Mouse (Mus musculus): ENCODE measurements at regions not wholly inside any gene's neighbourhood (a gene's known extent, or its start where the extent isn't known, plus 50 kb on each side); places are given as distances from the start of the nearest gene placed in this dataset.
"Not testable (repeated sequence)": the region's sequence is repeated elsewhere in the genome, so short reads cannot be mapped to it uniquely, and the experiment has no call there.

DNA sequence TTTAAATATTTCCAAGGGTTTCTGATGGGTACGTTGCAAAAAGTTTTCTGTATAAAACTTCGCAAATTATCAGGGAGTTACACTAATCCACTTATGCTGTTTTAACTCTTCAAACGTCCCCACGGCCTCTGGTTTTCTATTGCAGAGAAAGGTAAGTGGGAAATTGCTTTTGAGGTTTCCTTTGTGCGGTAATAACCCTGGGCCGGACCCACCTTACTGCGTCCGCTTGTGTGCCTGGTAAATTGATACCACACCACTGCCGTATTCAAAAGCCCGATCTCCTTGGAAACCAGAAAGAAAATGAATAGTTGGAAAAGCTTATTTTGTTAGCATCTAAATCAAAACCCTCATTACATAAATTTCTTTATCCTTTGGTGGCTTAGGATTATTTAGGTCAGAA is 167.0 kb upstream of the Kit start:
- 29% methylated on average over 10 of the region's 10 CpGs for WGBS
- Histone ChIP-seq H3K4me3 (replicated peaks) (no peak overlapping the region), H3K27ac (replicated peaks) (no peak overlapping the region), H3K9ac (no peak overlapping the region), H3K4me2 (replicated peaks) (no peak overlapping the region), H3K27me3 (no peaks in the 10 kb centered on the region), H3K36me3 (no peaks in the 10 kb centered on the region), H3K4me1 (peaks cover 28% of the 10 kb centered on the region), H3K9me3 (replicated peaks) (no peaks in the 10 kb centered on the region)
- no peak for ATAC-seq (ENCODE audit: insufficient number of reproducible peaks, low FRiP score, low TSS enrichment, low read depth)

DNA sequence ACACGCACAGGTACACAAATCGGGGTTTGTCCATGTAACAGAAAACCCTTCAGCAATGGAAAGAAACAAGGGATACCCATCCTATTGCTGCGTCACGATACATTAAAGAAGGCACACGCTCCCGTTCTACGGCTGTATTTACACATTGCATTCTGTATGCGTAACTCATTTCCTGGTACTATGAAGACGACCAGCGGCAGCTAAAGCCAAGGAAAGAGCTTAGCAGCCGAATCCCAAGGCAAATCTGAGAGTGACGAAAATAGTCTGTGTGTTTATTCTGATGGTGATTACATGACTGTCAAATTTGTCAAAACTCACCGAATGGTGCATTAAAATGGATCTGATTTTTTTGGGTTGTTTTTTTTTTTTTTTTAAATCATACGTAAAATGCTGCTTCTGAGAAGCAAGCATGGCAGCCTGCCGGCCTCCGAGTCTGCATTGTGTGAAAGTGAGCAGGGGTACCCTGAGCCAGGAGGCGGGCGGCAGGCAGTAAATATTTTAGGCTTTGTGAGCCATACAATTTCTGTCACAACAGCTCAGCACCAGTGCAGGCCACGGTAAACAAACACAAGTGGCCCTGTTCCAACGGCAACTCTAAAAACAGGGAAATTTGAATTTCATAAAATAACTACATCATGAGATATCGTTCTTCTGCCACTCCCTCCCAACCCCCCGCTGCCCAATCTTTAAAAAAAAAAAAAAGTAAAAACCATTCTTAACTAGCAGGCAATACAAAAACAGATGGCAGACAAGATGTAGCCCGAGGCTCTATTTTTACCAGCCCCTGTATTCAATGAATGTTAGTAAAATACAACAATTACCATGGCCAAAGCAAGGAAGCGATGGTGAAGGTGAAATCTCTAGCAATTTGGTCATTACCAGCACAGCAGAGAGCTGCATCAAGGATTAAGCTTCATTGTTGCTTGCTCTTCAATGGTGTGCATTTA is 164.2 kb upstream of the Kit start:
- Histone ChIP-seq H3K4me3 (replicated peaks) (no peak overlapping the region), H3K9ac (no peak overlapping the region), H3K4me1 (peaks cover 3% of the 10 kb centered on the region), H3K27me3 (no peaks in the 10 kb centered on the region), H3K27ac (replicated peaks) (no peak overlapping the region), H3K9me3 (replicated peaks) (no peaks in the 10 kb centered on the region), H3K4me2 (replicated peaks) (no peak overlapping the region), H3K36me3 (no peaks in the 10 kb centered on the region)
- 74% methylated on average over 24 of the region's 24 CpGs for WGBS
- no peak for ATAC-seq (ENCODE audit: insufficient number of reproducible peaks, low FRiP score, low TSS enrichment, low read depth)

DNA sequence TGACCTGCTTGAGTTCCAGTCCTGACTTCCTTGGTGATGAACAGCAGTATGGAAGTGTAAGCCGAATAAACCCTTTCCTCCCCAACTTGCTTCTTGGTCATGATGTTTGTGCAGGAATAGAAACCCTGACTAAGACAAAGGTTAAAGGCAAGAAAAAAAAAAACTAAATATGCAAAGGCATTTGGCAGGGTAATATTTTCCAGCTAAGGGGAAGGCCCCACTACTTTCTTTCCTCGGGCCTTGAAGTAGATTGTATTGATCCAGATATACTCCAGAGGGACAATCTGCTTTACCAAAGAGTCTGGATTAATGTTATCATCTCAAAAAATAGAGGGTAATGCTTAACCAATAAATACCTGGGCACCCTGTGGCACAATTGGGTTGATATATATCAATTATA is 155.4 kb upstream of the Kit start:
- H3K36me3 ChIP-seq; H3K9me3 ChIP-seq (replicated peaks); H3K9ac ChIP-seq; H3K4me2 ChIP-seq (replicated peaks); ATAC-seq (ENCODE audit: insufficient number of reproducible peaks, low FRiP score, low TSS enrichment, low read depth); H3K27me3 ChIP-seq; H3K27ac ChIP-seq (replicated peaks); H3K4me1 ChIP-seq; H3K4me3 ChIP-seq (replicated peaks): not testable (repeated sequence)
- 85% methylated on average over 2 of the region's 2 CpGs for WGBS

DNA sequence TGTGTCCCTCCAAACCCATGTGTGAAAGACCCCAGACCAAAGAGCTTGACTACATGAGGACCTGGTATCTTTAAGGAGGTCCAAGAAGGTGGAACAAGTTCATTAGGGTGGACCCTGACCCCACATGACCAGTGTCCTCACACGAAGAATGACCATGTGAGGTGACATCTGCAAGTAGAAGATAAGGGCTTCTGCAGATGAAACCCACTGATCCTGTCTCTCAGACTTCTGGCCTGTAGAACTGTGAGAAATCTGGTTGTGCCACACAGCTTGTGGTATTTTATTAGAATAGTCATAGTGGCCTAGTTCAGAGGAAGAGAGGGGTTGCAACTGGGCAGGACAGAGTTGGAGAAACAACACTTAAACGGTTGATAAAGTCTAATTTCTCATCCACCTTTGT is 141.8 kb upstream of the Kit start:
- H3K4me1 ChIP-seq = no peaks in the 10 kb centered on the region
- no peak overlapping the region for H3K4me2 ChIP-seq (replicated peaks)
- 78% methylated on average over 2 of the region's 2 CpGs for WGBS
- no peaks in the 10 kb centered on the region for H3K9me3 ChIP-seq (replicated peaks)
- no peaks in the 10 kb centered on the region for H3K36me3 ChIP-seq
- no peak for ATAC-seq (ENCODE audit: insufficient number of reproducible peaks, low FRiP score, low TSS enrichment, low read depth)
- H3K4me3 ChIP-seq (replicated peaks) = no peak overlapping the region
- no peak overlapping the region for H3K27ac ChIP-seq (replicated peaks)
- no peaks in the 10 kb centered on the region for H3K27me3 ChIP-seq
- H3K9ac ChIP-seq = no peak overlapping the region

DNA sequence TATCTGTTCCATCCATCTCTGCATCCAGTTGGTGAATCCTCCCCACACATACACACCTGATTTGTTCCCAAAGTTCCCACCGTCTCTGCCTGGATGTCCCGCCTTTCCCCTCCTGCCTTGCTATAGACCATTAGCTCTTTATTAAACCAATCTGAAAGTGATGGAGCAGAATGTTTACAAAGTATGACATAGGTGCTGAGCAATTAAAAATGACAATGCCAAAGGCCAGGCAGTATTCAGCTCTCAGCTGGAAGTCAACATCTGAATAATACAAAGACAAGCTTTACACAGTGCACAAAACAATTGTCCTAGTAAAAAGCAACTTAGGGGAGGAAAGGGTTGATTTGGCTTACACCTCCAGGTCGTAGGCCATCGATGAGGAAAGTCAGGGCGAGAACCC is 136.8 kb upstream of the Kit start:
- no peak overlapping the region for H3K4me3 ChIP-seq (replicated peaks)
- no peaks in the 10 kb centered on the region for H3K9me3 ChIP-seq (replicated peaks)
- H3K9ac ChIP-seq = no peak overlapping the region
- WGBS = 78% methylated on average over 5 of the region's 5 CpGs
- no peaks in the 10 kb centered on the region for H3K4me1 ChIP-seq
- H3K4me2 ChIP-seq (replicated peaks) = no peak overlapping the region
- no peak overlapping the region for H3K27ac ChIP-seq (replicated peaks)
- no peaks in the 10 kb centered on the region for H3K36me3 ChIP-seq
- H3K27me3 ChIP-seq = no peaks in the 10 kb centered on the region
- no peak for ATAC-seq (ENCODE audit: insufficient number of reproducible peaks, low FRiP score, low TSS enrichment, low read depth)

DNA sequence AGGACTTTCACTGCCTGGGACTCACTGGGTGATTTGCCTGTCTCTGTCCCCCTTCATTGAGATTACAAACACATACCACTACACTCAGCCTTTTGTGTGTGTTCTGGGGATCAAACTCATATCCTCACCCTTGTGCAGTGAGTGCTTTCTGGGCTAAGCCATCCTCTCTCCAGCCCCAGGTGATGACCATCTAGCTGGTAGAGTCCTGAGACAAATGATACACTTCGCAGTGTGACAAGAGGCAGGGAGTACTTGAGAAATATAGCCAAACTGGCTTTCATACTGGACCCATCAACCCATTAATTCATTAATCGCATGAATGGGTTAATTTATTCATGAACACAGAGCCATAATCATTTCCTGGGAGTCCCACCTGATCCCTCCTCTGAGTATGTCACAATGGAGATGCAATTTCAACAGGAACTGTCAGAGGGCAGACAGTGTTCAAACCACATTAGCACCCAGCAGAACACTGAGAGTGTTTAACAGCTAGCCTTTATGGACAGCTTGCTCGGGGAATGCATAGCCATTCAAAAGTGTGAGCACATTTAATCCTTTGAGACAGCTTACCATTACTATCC is 130.6 kb upstream of the Kit start:
- Histone ChIP-seq H3K36me3 (no peaks in the 10 kb centered on the region), H3K27me3 (0 out of 2 replicates have a peak, but pooled peaks cover 1% of the 10 kb centered on the region), H3K9ac (no peak overlapping the region), H3K4me2 (replicated peaks) (no peak overlapping the region), H3K27ac (replicated peaks) (no peak overlapping the region), H3K4me1 (no peaks in the 10 kb centered on the region), H3K9me3 (replicated peaks) (no peaks in the 10 kb centered on the region), H3K4me3 (replicated peaks) (no peak overlapping the region)
- WGBS = 88% methylated on average over 3 of the region's 3 CpGs
- ATAC-seq (ENCODE audit: insufficient number of reproducible peaks, low FRiP score, low TSS enrichment, low read depth) = no peak

DNA sequence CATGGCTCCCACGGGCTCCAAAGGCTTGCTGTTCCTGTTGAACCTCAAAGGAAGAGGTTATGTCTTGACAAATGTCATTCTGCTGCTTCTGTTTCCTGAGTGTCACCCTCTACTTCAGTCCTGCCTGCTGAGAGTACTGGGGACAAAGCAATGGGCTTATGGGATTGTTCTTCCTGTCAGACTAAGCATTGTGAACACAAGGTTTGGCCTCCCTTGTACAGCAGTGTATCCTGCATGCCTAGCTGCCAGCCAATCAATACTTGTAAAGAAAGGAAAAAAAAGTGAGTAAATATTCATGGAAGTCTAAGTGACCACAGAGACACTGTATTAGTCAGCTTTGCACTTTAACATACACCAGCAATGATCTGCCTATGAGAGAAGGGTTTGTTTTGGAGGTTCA is 128.3 kb upstream of the Kit start:
- 74% methylated on average over 1 of the region's 1 CpGs for WGBS
- Histone ChIP-seq H3K36me3 (no peaks in the 10 kb centered on the region), H3K27me3 (0 out of 2 replicates have a peak, but pooled peaks cover 2% of the 10 kb centered on the region), H3K4me3 (replicated peaks) (no peak overlapping the region), H3K4me1 (peaks cover 5% of the 10 kb centered on the region), H3K9me3 (replicated peaks) (no peaks in the 10 kb centered on the region), H3K4me2 (replicated peaks) (no peak overlapping the region), H3K9ac (no peak overlapping the region), H3K27ac (replicated peaks) (no peak overlapping the region)
- ATAC-seq (ENCODE audit: insufficient number of reproducible peaks, low FRiP score, low TSS enrichment, low read depth) = no peak

DNA sequence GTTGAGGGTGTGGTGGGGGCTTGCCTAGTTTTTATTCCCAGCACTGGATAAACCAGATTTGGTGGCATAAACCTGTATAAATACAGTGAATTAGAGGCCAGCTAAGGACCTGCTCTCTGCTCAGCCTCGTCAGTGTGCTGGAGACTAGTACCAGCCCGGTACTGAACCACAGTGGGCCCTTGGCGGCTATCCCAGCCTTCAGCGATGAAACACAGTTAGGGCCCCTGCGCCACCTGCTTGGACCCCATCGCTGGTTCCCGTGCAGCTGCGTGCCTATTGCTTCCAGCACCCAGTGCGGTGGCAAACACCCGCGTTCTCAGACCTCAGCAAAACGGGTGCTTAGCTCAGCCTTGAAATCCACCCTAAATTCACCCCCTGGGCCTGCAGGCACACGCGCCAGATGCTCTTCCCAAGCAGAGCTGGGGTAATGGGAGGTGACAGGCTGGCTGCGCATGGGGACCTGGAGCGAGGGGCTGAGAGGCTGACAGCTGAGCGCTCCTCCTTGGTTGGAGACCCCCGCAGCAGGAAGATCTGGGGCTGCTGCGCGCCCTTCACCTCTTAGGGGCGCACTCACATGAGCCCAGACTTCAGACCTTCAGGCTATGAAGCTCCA is 124.7 kb upstream of the Kit start:
- H3K36me3 ChIP-seq = no peaks in the 10 kb centered on the region
- WGBS = 41% methylated on average over 21 of the region's 21 CpGs
- no peak overlapping the region for H3K27ac ChIP-seq (replicated peaks)
- H3K4me3 ChIP-seq (replicated peaks) = no peak overlapping the region
- no peak overlapping the region for H3K9ac ChIP-seq
- ATAC-seq (ENCODE audit: insufficient number of reproducible peaks, low FRiP score, low TSS enrichment, low read depth) = no peak
- 0 out of 2 replicates have a peak, but pooled peaks cover 2% of the 10 kb centered on the region for H3K27me3 ChIP-seq
- peaks cover 5% of the 10 kb centered on the region for H3K4me1 ChIP-seq
- no peaks in the 10 kb centered on the region for H3K9me3 ChIP-seq (replicated peaks)
- H3K4me2 ChIP-seq (replicated peaks) = no peak overlapping the region

DNA sequence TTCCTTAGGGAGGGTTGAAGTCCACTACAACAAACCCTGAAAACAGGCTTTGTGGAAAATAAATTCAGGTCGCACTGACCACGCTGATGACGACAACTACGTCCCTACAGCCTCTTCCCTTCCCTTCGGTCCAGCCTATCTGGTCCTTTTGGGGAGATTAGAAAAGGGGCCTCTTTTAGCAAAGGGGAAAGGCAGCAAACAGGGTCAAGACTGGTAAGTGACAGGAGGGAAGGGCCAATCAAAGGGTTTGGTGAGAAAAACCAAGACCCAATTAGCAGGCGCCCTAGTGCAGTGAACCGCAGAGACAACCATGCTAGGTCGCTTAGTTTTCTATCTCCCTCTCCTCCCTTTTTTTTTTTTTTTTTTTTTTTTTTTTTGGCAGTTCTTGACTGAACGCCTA is 124.2 kb upstream of the Kit start:
- no peak overlapping the region for H3K4me3 ChIP-seq (replicated peaks)

DNA sequence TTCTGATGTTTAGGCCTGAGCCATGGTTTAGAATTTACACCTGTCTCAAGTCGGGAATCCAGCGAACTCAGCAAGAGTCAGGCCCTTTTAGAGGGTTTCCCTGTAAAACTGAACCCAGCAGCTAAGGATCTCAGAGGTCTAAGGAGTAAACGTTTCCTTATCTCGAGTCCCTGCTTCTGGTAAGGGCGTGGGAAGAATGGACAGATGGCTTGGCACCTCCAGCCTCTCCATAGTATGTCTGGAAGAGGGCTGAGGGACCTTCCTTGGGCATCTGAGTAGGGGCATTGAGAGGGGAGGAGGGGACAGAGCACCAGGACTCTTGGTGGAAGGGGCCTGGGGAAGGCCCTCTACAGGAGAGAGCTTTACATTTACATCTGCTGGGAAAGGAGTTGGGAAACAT is 123.6 kb upstream of the Kit start:
- H3K27ac ChIP-seq (replicated peaks) = no peak overlapping the region
- H3K4me2 ChIP-seq (replicated peaks) = no peak overlapping the region
- 52% methylated on average over 5 of the region's 5 CpGs for WGBS
- no peak overlapping the region for H3K4me3 ChIP-seq (replicated peaks)
- no peaks in the 10 kb centered on the region for H3K9me3 ChIP-seq (replicated peaks)
- no peak overlapping the region for H3K9ac ChIP-seq
- no peaks in the 10 kb centered on the region for H3K36me3 ChIP-seq
- H3K27me3 ChIP-seq = 0 out of 2 replicates have a peak, but pooled peaks cover 2% of the 10 kb centered on the region
- ATAC-seq (ENCODE audit: insufficient number of reproducible peaks, low FRiP score, low TSS enrichment, low read depth) = no peak
- H3K4me1 ChIP-seq = peaks cover 5% of the 10 kb centered on the region

More for the DNA sequence above, 124.2 kb upstream of the Kit start:
- WGBS = 63% methylated on average over 9 of the region's 9 CpGs
- Histone ChIP-seq H3K36me3 (no peaks in the 10 kb centered on the region), H3K4me1 (peaks cover 5% of the 10 kb centered on the region), H3K9ac (no peak overlapping the region), H3K27ac (replicated peaks) (no peak overlapping the region), H3K4me2 (replicated peaks) (no peak overlapping the region), H3K9me3 (replicated peaks) (no peaks in the 10 kb centered on the region), H3K27me3 (0 out of 2 replicates have a peak, but pooled peaks cover 2% of the 10 kb centered on the region)
- no peak for ATAC-seq (ENCODE audit: insufficient number of reproducible peaks, low FRiP score, low TSS enrichment, low read depth)

DNA sequence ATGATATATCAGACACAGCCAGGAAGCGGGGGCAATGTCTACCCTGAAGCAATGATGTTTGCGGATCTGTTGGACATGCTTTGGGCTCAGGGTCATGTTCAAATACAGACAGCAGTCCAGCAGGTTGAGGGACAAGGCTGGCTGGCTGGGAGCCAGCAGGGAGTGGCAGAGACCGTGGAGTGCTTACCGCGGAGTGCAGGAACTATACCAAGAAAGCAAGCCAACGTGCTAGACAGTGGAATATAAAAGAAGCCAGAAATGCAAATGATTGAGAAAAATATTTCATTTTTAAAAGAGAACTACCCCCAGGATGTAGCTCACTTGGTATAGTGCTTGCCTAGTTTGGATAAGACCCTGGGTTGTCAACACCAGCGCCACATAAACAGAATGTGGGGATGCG is 123.0 kb upstream of the Kit start:
- ATAC-seq (ENCODE audit: insufficient number of reproducible peaks, low FRiP score, low TSS enrichment, low read depth) = no peak
- Histone ChIP-seq H3K4me2 (replicated peaks) (no peak overlapping the region), H3K4me3 (replicated peaks) (no peak overlapping the region), H3K9me3 (replicated peaks) (no peaks in the 10 kb centered on the region), H3K9ac (no peak overlapping the region), H3K4me1 (peaks cover 5% of the 10 kb centered on the region), H3K36me3 (no peaks in the 10 kb centered on the region), H3K27me3 (0 out of 2 replicates have a peak, but pooled peaks cover 2% of the 10 kb centered on the region), H3K27ac (replicated peaks) (no peak overlapping the region)
- WGBS = 67% methylated on average over 8 of the region's 8 CpGs

Measured in embryonic facial prominence, embryonic 15.5 days (tissue).